Mouse (Mus musculus) heart, embryonic 11.5 days (tissue): ENCODE measurements at regions not wholly inside any gene's neighbourhood (a gene's known extent, or its start where the extent isn't known, plus 50 kb on each side); places are given as distances from the start of the nearest gene placed in this dataset.

Experiments used
- ATAC-seq: fragments of 200-750 bp; cut with Nextera tagmentation; replicated peaks from 2 replicates; pipeline ENCODE4 v1.8.0; 2017; ENCODE audit warnings: moderate library complexity; ENCODE audit not compliant: insufficient number of reproducible peaks, low FRiP score, low TSS enrichment
- H3K27ac ChIP-seq: fragments of 300-500 bp; sonication (generic); 2 replicates; pipeline ENCODE4 v1.5.1; 2014; ENCODE audit warnings: mild to moderate bottlenecking, low read depth, low read length
- H3K27me3 ChIP-seq: fragments of 300-500 bp; sonication (generic); 2 replicates; pipeline ENCODE4 v1.6.1; 2014; ENCODE audit warnings: mild to moderate bottlenecking, low read length, mixed read lengths; ENCODE audit not compliant: control insufficient read depth, insufficient read depth
- H3K36me3 ChIP-seq: fragments of 300-500 bp; sonication (generic); 2 replicates; pipeline ENCODE4 v1.6.1; 2014; ENCODE audit warnings: mild to moderate bottlenecking, low read length, moderate library complexity, mixed read lengths; ENCODE audit not compliant: control insufficient read depth, insufficient read depth
- H3K4me1 ChIP-seq: fragments of 300-500 bp; sonication (generic); 2 replicates; pipeline ENCODE4 v1.6.1; 2014; ENCODE audit warnings: low read length; ENCODE audit not compliant: control insufficient read depth, insufficient read depth
- H3K4me2 ChIP-seq: fragments of 300-500 bp; sonication (generic); 2 replicates; pipeline ENCODE4 v1.6.1; 2014; ENCODE audit warnings: mild to moderate bottlenecking, moderate library complexity
- H3K4me3 ChIP-seq: fragments of 300-500 bp; sonication (generic); 2 replicates; pipeline ENCODE4 v1.5.1; 2014; ENCODE audit warnings: low read depth, low read length
- H3K9ac ChIP-seq: fragments of 300-500 bp; sonication (generic); 2 replicates; pipeline ENCODE4 v1.6.1; 2014; ENCODE audit warnings: mild to moderate bottlenecking, low read depth, low read length, moderate library complexity
- H3K9me3 ChIP-seq: fragments of 300-500 bp; sonication (generic); replicated peaks from 2 replicates; pipeline ENCODE4 v1.6.1; 2016; ENCODE audit warnings: low read length; ENCODE audit not compliant: control insufficient read depth
- WGBS: fragments of 180-500 bp; shearing (Covaris S2); extraction: QIAGEN DNeasy Blood & Tissue Kit; methylation state at CpG from one replicate; pipeline ENCODE4 v1.1.7; 2014; ENCODE audit not compliant: insufficient replicate concordance; 5-methylcytosine and 5-hydroxymethylcytosine counted together

DNA sequence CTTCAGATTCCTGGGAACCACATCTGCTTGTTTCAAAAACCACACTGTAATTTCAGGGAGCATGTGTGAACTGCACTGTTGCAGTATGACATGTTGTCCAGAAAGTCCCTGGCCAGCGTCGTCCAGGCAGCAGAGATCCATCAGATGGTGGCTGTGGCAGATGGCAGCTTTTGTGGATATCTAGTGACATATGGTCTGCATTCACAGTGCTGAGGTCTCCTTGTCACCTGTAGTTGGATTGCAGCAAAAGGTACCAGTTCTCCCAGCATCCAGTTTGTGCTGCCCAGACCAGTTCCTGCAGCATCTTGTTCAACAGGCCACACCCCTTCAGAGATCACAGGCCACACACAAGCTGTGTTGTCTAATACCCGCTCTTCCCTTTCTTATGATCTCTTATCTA, 80.1 kb upstream of the D1Pas1 start:
- no peaks in the 10 kb centered on the region for H3K9me3 ChIP-seq
- no peaks in the 10 kb centered on the region for H3K27me3 ChIP-seq
- H3K27ac ChIP-seq: no peak overlapping the region
- WGBS: 77% methylated on average over 3 of the region's 3 CpGs
- no peak overlapping the region for H3K9ac ChIP-seq
- ATAC-seq: no peak
- H3K4me3 ChIP-seq: no peak overlapping the region
- no peaks in the 10 kb centered on the region for H3K36me3 ChIP-seq
- no peaks in the 10 kb centered on the region for H3K4me1 ChIP-seq
- H3K4me2 ChIP-seq: no peak overlapping the region

DNA sequence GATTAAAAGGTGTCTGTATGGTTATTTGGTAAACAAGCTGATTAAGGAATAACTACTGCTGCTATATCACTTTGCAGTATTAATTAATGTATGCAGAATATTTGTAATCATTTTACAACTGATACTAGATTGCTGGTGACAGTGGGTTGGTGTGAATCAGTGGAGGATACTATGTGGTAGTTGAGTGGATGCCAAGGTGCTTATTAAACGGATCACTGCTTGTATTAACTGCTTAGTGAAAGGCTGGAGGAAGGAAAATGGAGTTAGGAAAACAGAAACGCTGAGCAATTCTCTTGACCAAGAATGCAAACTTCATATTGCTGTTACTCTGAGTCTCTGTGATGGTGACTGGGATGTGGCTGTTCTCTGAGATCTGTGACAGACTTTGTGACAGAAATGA, 86.8 kb upstream of the D1Pas1 start:
- no peak overlapping the region for H3K4me2 ChIP-seq
- 63% methylated on average over 2 of the region's 2 CpGs for WGBS
- no peaks in the 10 kb centered on the region for H3K27me3 ChIP-seq
- H3K36me3 ChIP-seq: no peaks in the 10 kb centered on the region
- no peaks in the 10 kb centered on the region for H3K4me1 ChIP-seq
- no peak overlapping the region for H3K27ac ChIP-seq
- no peak overlapping the region for H3K9ac ChIP-seq
- ATAC-seq: no peak
- H3K4me3 ChIP-seq: no peak overlapping the region
- no peaks in the 10 kb centered on the region for H3K9me3 ChIP-seq

DNA sequence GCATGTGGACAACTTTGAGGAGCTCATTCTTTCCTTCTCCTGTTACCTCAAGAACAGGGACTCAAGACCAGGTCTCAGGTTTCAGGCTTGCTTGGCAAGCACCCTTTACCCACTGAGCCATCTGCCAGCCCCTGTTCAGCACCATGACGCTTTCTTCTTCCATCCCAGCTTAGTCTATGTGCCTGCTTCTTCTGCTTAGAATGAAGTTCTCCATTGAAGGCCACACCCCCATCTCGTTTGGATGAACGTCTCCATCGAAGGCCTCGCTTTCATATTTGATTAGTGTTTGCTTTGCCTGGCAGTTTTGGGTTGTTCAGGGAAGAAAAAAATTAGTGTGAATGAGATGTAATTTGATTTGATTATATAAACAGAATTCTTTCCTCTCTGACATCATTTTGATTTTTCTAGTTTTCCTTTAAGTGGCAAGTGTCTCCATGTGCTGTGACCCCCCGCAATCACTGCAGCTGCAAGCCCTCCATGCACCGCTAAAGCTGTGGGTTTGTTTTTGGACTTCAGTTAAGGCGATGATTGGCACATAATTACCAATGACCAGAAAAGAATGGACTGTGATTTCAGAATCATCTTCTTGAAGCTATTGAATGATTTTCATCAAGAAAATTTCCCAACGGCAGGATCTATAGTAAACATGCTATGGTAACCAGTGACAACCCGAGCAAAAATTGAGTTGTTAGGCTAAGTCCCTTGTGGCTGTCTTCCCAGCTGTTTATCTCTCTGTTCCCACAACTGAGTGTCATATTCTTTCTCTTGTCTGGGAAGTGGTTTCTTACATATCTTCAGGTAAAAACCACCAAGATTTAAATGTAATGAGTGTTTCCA, 106.4 kb upstream of the D1Pas1 start:
- ATAC-seq: no peak
- Histone ChIP-seq H3K9me3 (no peaks in the 10 kb centered on the region), H3K4me3 (no peak overlapping the region), H3K36me3 (no peaks in the 10 kb centered on the region), H3K4me2 (no peak overlapping the region), H3K9ac (no peak overlapping the region), H3K27ac (no peak overlapping the region), H3K27me3 (no peaks in the 10 kb centered on the region), H3K4me1 (no peaks in the 10 kb centered on the region)
- 78% methylated on average over 10 of the region's 10 CpGs for WGBS

DNA sequence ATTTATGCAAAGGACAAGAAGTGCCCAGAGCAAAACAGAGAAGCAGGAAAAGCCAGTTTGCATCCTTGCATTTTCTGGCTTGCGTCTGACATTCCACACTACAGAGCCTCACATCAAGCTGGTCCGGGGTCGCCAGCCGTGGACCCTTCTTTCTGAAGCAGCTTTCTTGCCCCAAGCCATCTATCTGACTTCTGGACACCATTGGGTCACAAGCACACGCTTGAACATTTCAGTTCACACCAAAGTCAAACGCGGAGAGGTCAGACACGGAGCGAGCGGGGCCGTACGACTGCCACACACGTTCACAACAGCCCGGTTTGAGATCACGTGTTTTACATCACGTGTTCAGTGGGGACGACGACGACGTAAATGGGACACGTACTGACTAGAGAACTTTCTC, 108.9 kb upstream of the D1Pas1 start:
- Histone ChIP-seq H3K36me3 (no peaks in the 10 kb centered on the region), H3K4me3 (no peak overlapping the region), H3K9ac (no peak overlapping the region), H3K27me3 (no peaks in the 10 kb centered on the region), H3K9me3 (no peaks in the 10 kb centered on the region), H3K4me2 (no peak overlapping the region), H3K4me1 (no peaks in the 10 kb centered on the region), H3K27ac (no peak overlapping the region)
- no peak for ATAC-seq
- 86% methylated on average over 21 of the region's 21 CpGs for WGBS

DNA sequence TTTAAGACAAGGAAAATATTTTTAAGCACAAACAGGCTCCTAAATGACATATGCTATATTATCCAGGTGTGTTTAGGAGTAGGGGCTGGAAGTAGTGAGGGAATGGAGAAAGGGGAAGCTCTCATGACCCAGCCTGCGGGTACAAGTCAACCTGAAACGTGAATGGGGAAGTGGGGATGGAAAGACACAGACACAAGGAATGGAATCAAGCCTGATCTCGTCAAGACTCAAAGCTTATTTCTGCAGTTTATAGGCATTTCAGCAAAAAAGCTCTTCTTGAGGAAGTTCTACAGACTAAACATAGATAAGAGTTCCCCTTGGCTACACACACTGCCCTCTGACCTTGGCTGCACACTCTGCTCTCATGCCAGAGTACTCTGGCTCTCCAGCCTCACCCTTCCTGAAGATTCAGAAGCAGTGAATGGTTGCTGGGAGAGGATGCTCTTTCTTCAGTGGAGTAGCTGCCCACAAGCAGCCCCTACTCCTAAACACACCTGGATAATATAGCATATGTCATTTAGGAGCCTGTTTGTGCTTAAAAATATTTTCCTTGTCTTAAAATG, 106.4 kb upstream of the Rrp15 start:
- Histone ChIP-seq H3K9me3 (no peaks in the 10 kb centered on the region), H3K9ac (no peak overlapping the region), H3K36me3 (no peaks in the 10 kb centered on the region), H3K4me3 (no peak overlapping the region), H3K27me3 (no peaks in the 10 kb centered on the region), H3K4me2 (no peak overlapping the region), H3K4me1 (no peaks in the 10 kb centered on the region), H3K27ac (no peak overlapping the region)
- no peak for ATAC-seq
- 57% methylated on average over 3 of the region's 3 CpGs for WGBS

DNA sequence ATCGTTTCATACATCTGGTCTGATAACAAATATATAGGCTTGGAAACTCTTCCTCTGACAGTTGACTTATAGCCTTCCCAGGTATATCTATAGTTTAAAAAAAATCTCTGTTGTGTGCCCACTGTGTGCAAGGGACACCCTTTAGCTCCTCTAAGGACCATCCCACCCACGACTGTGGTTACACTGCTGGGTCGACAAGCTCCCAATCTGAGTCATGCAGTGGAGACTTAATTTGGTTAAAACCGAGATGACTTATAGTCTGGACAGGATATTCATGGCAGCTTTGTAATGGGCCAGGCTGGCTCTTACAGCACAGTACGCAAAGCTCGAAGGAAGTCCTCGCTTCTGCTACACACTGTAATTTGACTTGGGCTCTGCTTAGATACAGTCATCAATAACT, 96.1 kb upstream of the Rrp15 start:
- 86% methylated on average over 7 of the region's 7 CpGs for WGBS
- no peaks in the 10 kb centered on the region for H3K36me3 ChIP-seq

DNA sequence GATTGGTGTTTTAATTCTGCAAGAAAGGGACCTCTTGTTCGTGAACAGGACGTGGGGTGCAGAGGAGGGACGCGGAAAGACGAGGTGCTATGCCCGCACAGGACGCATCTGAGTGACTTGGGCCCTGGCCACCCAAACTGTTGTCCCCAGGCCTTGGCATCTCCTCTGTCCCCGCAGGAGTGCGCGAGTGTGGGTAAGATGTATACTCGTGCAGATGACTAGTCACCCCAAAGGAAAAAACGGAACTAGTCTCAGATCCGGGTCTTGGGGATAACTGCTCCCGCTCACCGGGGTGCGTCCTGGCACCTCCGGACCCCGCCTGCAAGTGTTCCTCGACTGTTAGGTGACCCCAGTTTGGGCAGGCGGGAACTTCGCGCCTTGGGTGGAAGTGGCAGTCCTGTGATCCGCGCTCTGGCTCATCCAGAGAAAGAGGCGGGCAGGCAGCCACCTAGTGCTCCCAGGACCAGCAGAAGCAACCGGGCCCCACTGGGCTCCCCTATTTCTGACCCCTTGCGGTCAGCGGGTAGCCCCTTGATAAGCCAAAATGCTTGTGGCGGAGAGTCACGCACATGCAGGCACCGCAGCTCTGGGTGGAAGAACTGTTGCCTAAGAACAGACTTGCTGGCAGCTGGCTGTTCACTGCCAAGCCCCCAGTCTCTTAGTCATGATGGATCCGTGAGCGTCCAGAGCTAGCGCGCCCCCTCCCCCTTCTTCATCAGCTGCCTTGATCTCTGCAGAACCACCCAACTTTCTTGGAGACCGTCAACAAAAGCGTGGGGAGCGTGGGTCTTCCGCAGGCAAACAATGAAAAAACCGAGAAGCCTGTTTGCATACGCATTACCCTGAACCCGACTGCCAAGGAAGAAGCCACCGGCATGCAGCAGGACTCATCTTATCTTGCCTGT, 85.0 kb upstream of the Rrp15 start:
- H3K9me3 ChIP-seq: no peaks in the 10 kb centered on the region
- no peaks in the 10 kb centered on the region for H3K36me3 ChIP-seq
- H3K27ac ChIP-seq: no peak overlapping the region
- no peak for ATAC-seq
- WGBS: under 1% methylated on average over 43 of the region's 43 CpGs
- H3K4me1 ChIP-seq: peaks cover 6% of the 10 kb centered on the region; the same call in 1 of the 2 replicates
- H3K4me2 ChIP-seq: peak overlapping the region; percentile 72
- peak overlapping the region; percentile 50 for H3K4me3 ChIP-seq
- H3K9ac ChIP-seq: peak overlapping the region; percentile 60
- H3K27me3 ChIP-seq: peaks cover 2% of the 10 kb centered on the region; the same call in 1 of the 2 replicates

More for the DNA sequence above, 96.1 kb upstream of the Rrp15 start:
- no peak overlapping the region for H3K4me2 ChIP-seq
- H3K9ac ChIP-seq: no peak overlapping the region
- H3K27ac ChIP-seq: no peak overlapping the region
- peaks cover 2% of the 10 kb centered on the region; the same call in 1 of the 2 replicates for H3K27me3 ChIP-seq
- ATAC-seq: no peak
- H3K4me1 ChIP-seq: no peaks in the 10 kb centered on the region
- H3K9me3 ChIP-seq: no peaks in the 10 kb centered on the region
- H3K4me3 ChIP-seq: no peak overlapping the region

DNA sequence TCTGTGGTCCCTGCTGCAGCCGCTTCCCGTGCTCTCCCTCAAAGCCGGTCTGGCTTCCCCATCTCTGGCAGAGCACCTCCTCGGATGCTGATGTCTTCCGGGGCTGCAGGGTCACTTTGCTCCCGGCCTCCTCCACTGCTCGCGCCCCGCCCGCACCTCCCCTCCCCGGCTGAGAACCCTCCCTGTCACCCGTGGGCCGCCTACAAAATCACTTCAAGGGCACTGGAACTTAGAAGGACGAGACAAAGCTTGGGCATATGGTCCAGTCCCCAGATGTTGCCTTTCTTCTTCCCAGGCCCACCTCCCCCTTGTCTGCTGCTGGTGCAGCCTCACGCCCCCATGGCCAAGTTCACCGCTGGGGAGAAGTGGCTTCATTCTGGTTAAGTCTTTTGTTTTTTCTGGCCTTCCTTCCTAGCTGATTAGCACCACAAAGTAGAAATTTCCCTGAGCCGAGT, 84.3 kb upstream of the Rrp15 start:
- peak overlapping the region; percentile 60 for H3K9ac ChIP-seq
- H3K36me3 ChIP-seq: no peaks in the 10 kb centered on the region
- WGBS: 1% methylated on average over 17 of the region's 17 CpGs
- peaks cover 6% of the 10 kb centered on the region; the same call in 1 of the 2 replicates for H3K4me1 ChIP-seq
- no peak overlapping the region for H3K27ac ChIP-seq
- H3K9me3 ChIP-seq: no peaks in the 10 kb centered on the region
- H3K4me3 ChIP-seq: peak overlapping the region; percentile 50
- no peak for ATAC-seq
- H3K4me2 ChIP-seq: peak overlapping the region; percentile 72
- H3K27me3 ChIP-seq: peaks cover 2% of the 10 kb centered on the region; the same call in 1 of the 2 replicates
